Mouse (Mus musculus) bone marrow, adult 2 months (tissue): Measurements from ENCODE around the gene Slc6a18. TPM values are rescaled to one million over a fixed set of nuclear protein-coding genes. Genes with fewer than 3 reads are reported as not detected.
A peak's percentile ranks its signal among the peaks of the same experiment; 100 is the strongest.

ENCODE experiments used
- H3K27ac ChIP-seq: fragments of 200-500 bp; 2 replicates; pipeline ENCODE4 v1.5.1; 2012; ENCODE audit warnings: low read depth, mild to moderate bottlenecking, control low read depth, inconsistent platforms, low read length; ENCODE audit not compliant: control insufficient read depth, poor library complexity, insufficient read depth
- H3K4me1 ChIP-seq: fragments of 200-500 bp; 2 replicates; pipeline ENCODE4 v1.6.1; 2011; ENCODE audit warnings: low read length; ENCODE audit not compliant: control insufficient read depth, insufficient read depth
- H3K4me3 ChIP-seq: fragments of 200-500 bp; replicated peaks from 2 replicates; pipeline ENCODE3; 2011; ENCODE audit warnings: mild to moderate bottlenecking, low read depth, low read length, control low read depth; ENCODE audit not compliant: control insufficient read depth
- CTCF ChIP-seq: fragments of 200-500 bp; IDR thresholded peaks from 2 replicates; pipeline ENCODE4 v1.5.1; 2011; ENCODE audit warnings: low read length, control low read depth; ENCODE audit not compliant: control insufficient read depth, insufficient read depth
- POLR2A ChIP-seq: fragments of 200-500 bp; IDR thresholded peaks from 2 replicates; pipeline ENCODE4 v1.6.1; 2011; ENCODE audit warnings: low read depth, mild to moderate bottlenecking, control low read depth, low read length, borderline replicate concordance; ENCODE audit not compliant: control insufficient read depth
- WGBS: fragments of 180-500 bp; shearing (Covaris S2); methylation state at CpG from one replicate; pipeline ENCODE4 v1.1.7; 2018; 5-methylcytosine and 5-hydroxymethylcytosine counted together
- polyA plus RNA-seq: library from polyadenylated mRNA; stranded (reverse); fragments of >200 nt; gene quantifications from 2 replicates; pipeline ENCODE4 v1.2.4, GENCODE M21; 2011; ENCODE audit warnings: low replicate concordance; ENCODE audit not compliant: missing spikeins, insufficient read depth, insufficient read length

The Slc6a18 gene
- polyA plus RNA-seq, 1 experiment, result 0.75 TPM

DNA sequence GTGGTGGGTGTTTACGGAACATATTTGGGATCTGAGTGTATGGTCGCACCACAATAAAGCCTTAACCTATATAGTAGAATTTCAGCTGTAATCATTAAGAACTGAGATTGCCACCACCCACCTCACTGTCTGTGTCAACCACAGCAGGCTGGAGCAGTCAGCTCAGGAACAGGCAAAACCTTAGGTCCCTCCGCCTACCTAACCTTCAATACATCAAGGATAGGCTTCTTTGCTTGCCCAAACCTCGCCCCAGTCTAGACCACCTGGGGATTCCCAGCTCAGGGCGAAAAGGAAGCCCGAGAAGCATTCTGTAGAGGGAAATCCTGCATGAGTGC lies 51.4 kb downstream of the Slc6a18 start:
- Histone ChIP-seq H3K27ac (no peak overlapping the region), H3K4me3 (peak overlapping the region; percentile 73), H3K4me1 (peaks cover 1% of the 10 kb centered on the region; the same call in 1 of the 2 replicates)
- TF ChIP-seq POLR2A, result no peak
- TF ChIP-seq CTCF, result no peak
- 42% methylated on average over 6 of the region's 6 CpGs for WGBS

DNA sequence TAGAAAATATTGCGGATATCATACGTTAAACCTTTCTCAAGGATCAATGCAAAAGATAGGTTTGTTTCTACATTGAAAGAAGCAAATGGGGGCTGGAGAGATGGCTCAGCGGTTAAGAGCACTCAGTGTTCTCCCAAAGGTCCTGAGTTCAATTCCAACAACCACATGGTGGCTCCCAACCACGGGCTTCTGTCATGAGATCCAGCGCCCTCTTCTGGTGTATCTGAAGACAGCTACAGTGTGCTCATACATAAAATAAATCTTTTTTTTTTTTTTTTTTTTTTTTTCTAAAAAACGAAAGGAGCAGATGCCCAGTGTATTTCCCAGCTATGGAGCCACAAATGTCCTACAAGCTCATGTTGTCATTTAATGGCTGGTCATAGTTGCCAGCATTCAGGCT lies 57.2 kb downstream of the Slc6a18 start:
- H3K27ac ChIP-seq, result no peak overlapping the region
- WGBS, result 54% methylated on average over 6 of the region's 6 CpGs
- peak; percentile 30 for TF ChIP-seq CTCF
- no peak for TF ChIP-seq POLR2A
- H3K4me1 ChIP-seq, result no peaks in the 10 kb centered on the region
- H3K4me3 ChIP-seq, result no peak overlapping the region

DNA sequence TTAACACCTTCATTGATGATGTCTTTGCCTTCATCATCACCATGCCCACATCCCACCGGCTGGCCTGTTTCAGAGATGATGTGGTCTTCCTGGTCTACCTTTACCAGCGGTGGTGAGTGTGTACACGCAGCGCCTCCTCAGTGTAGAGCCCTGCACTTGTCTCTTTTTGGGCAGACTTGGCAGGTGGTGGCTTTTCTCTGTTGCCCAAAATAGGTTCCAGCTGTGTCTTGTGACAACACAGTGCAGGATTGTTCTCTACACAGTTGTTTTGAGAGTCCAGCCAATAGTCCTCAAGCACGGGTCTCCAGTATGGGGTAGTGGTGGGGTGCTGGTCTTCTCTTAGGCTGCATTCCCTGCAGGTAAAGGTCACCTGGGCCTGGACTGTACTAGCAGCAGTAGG lies 59.4 kb downstream of the Slc6a18 start:
- Histone ChIP-seq H3K4me3 (no peak overlapping the region), H3K27ac (no peak overlapping the region), H3K4me1 (no peaks in the 10 kb centered on the region)
- WGBS, result 89% methylated on average over 5 of the region's 5 CpGs
- TF ChIP-seq CTCF, result no peak
- TF ChIP-seq POLR2A, result no peak

Other genes with a start within 250 kb of the Slc6a18 start
- gene Lpcat1, start 210.8 kb downstream of the Slc6a18 start, polyA plus RNA-seq, result 92.1 and 108 TPM in 2 replicates
- 1.2 and 2.9 TPM in 2 replicates for gene Slc6a3, start 141.3 kb downstream of the Slc6a18 start, polyA plus RNA-seq
- gene Clptm1l, start 74.0 kb downstream of the Slc6a18 start, polyA plus RNA-seq, result 64.5 and 75.7 TPM in 2 replicates
- gene Tert, start 51.1 kb downstream of the Slc6a18 start, polyA plus RNA-seq, result 0.95 TPM in 1 of 2 replicates, not detected in the other
- gene Slc6a19, start 26.8 kb upstream of the Slc6a18 start, polyA plus RNA-seq, result not detected in 2 replicates
- gene Slc12a7, start 55.1 kb upstream of the Slc6a18 start, polyA plus RNA-seq, result 7.3 and 15.4 TPM in 2 replicates
- 0.62 and 1.1 TPM in 2 replicates for gene Nkd2, start 169.6 kb upstream of the Slc6a18 start, polyA plus RNA-seq